In the genomic region with DNA sequence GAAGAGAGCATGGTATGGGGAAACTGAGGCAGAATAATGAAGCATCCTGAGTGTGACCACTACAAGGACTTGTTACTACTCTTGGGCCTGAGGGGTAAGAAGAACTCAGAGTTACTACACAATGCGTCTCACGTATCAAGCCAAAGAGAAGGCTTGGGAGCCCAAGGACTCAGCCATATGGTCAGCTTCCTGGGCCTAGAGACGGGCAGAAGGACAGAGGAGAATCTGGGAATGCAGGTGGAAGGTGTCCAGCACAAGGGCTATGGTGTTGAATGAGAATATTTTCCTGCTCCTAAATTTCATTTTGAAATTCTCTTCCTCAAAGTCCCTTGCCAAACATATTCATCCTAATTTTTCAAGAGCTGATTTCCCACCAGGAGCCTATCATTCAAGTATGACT, we compare ENCODE assay signal across 16 mouse cellular contexts.
DNase-seq lines count a peak whose midpoint lies in the region.
"Had no signal": no experiment of that assay in that cellular context is flagged by ENCODE, and none has a peak within 500 bp of the region (broad histone marks: within the 10 kb centered on the region; RNA-seq: fewer than 3 reads in every experiment).

No protein-coding gene starts in this region.

- peak; percentile 52 for DNase-seq in cerebellum, adult 11-12 months
- no peak for DNase-seq in cerebellum, postnatal 10 days
- DNase-seq in brain, adult 2 months (ENCODE audit: low read depth, low spot score) = peak; percentile 73
- peak; percentile 24 for DNase-seq in cerebellum, adult 8-10 months
- DNase-seq in cerebellum, postnatal 25 days = peak; percentile 39 to 64
- no peak for DNase-seq in layer of hippocampus, adult 9-10 months (ENCODE audit: low spot score)
- DNase-seq in right cerebral cortex, adult 2 months (ENCODE audit: low spot score in 2 of 2) = no peak
- DNase-seq: adrenal gland, adult 2 months; adrenal gland, postnatal 14 days; B cell, adult 2 months; embryo, embryonic 11 days; gastrocnemius, postnatal 25 days; heart, adult 18-20 months; heart, postnatal 14 days; heart, postnatal 4 days; kidney, adult 18-20 months had no signal

Comparison
In these comparisons a context has a peak if more than half of its experiments do, and no peak if none do; other contexts are left out.
1. DNase-seq: peak in cerebellum, adult 11-12 months (single experiment), brain, adult 2 months (single experiment), cerebellum, adult 8-10 months (single experiment) and cerebellum, postnatal 25 days (2 of 2); none in cerebellum, postnatal 10 days (0 of 2), layer of hippocampus, adult 9-10 months (single experiment) and right cerebral cortex, adult 2 months (0 of 2).